Mouse (Mus musculus) heart, adult 8-10 months (tissue): ENCODE data around the gene Olfr835. TPM values are rescaled to one million over a fixed set of nuclear protein-coding genes. Genes with fewer than 3 reads are reported as not detected.

Experiments
- DNase-seq: peaks from one replicate; pipeline ENCODE4 v3.0.0; 2022; ENCODE audit warnings: low spot score
- total RNA-seq, 4 experiments: library from RNA; stranded (reverse); gene quantifications; 2 replicates each; pipeline ENCODE4 v1.2.4; 2022

Olfr835 gene
- total RNA-seq = not detected

DNA sequence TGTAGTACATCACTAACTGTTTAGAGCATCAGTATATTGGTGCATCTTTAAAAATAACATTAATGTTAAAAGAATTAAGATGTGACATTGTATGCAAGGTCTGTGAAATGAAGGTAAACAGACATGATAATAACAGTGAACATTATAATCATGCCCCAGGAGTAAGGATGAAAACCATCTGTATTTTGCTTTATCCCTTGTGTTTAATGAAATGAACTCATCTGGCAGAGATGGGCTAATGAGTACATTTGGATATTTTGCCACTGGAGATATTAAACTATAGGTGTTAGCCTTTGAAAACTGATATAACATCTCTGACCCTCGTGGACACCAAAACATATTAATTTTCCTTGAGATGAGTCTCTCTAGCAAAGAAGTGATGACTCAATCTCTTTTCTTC lies at the start of gene Olfr835:
Gene Olfr835, plus strand, starts transcription at position 301 of the 400 bp plus-strand sequence.
- no peak for DNase-seq

DNA sequence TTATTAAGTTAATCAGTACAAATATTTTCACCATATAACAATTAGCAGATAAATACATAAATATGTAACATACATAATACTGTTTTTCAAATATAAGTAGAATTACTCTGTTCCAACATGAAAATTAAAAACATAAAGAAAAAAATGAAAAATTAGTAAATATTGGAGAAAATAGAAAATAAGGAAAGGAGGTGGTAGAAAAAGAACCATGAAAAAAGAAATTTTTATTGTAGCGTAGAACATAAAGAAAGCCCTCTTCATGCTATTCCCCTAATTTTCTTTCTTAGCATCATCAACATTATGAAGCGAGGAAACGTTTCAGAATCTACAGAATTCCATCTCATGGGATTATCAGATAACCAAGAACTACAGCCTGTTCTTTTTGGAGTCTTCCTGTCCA lies 44.8 kb upstream of the Olfr835 start, which contains the start of gene Olfr834:
Gene Olfr834, plus strand, starts transcription at position 301 of the 400 bp plus-strand sequence.
- no peak for DNase-seq

DNA sequence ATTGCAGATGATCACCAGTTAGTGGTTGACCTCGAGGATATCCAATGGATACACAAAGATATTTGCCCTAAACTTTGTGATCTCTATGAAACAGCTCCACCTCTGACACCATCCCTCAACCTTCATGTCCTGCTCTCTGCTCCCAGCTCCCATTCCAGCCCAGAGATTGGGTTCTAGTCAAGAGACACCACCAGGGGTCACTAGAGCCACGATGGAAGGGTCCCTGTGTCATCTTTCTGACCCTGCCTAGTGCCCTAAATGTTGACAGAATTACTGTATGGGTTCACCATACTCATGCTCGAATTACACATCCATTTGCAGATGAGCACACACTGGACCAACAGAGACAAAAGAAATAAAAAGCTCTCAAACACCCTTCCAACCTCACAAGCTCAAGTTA lies 52.5 kb downstream of the Olfr835 start:
- DNase-seq = no peak

Other genes starting within 250 kb of the Olfr835 start
- gene Olfr828, start 213.2 kb upstream of the Olfr835 start, total RNA-seq = not detected
- gene Olfr829, start 177.8 kb upstream of the Olfr835 start, total RNA-seq = not detected
- gene Olfr830, start 158.0 kb upstream of the Olfr835 start, total RNA-seq = not detected
- not detected for gene Olfr832, start 95.6 kb upstream of the Olfr835 start, total RNA-seq
- gene Olfr834, start 44.7 kb upstream of the Olfr835 start, total RNA-seq = not detected
- gene Olfr836, start 87.6 kb downstream of the Olfr835 start, total RNA-seq = not detected
- not detected for gene Olfr837, start 103.6 kb downstream of the Olfr835 start, total RNA-seq
- gene Olfr839-ps1, start 144.6 kb downstream of the Olfr835 start, total RNA-seq = not detected
- gene Olfr843, start 219.3 kb downstream of the Olfr835 start, total RNA-seq = not detected